Mouse (Mus musculus) cortical plate, adult 2 months (tissue): ENCODE results near the gene Vamp9.

Experiments
- CTCF ChIP-seq: fragments of 200-500 bp; IDR thresholded peaks from 2 replicates; pipeline ENCODE4 v1.5.1; 2011; ENCODE audit warnings: mild to moderate bottlenecking, control low read depth, low read length; ENCODE audit not compliant: insufficient read depth; ENCODE audit errors: extremely low read depth
- POLR2A ChIP-seq: fragments of 200-500 bp; IDR thresholded peaks from 2 replicates; pipeline ENCODE4 v1.6.1; 2011; ENCODE audit warnings: mild to moderate bottlenecking, low read length, control low read depth; ENCODE audit not compliant: insufficient read depth; ENCODE audit errors: extremely low read depth

DNA sequence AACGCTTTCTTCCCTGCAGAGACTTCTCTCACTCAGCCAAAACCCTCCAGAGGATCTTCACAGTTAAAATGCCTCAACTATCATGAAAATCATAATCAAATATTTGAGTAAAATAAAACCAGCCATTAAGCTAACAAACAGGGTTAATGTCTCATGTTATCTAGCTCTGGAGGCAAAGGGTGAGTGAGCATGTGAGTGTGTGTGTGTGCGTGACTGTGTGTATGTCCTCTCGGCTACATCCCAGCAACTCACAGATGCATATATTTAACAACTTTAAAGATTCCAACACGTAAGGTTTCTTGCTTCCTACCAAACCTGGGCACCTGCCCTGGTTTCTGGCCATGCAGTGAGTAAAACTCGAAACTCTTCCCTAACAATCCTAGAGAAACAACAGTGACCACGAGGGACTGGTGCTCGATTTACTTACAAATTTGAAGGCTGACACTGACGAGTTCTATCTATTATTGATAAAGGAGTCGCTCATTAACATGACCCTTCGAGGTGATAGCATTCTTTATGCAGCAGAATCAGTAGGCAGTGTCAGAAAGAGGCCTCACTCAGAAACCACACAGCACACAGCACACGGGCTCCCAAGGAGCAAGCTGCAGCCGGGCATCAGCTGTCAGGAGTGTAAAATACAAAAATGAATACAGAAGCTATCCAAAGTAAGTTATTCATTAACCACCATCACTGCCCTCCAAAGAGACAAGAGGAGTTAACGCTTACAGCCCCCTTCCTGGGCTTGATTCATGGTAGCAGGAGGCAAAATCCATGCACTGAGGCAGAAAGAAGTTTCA is 46.2 kb upstream of the Vamp9 start:
- no peak for TF ChIP-seq POLR2A
- TF ChIP-seq CTCF = no peak
